Mouse (Mus musculus) ES-CJ7 (cell line): ENCODE results near the gene Prss12.

Experiments used
- DNase-seq: peaks from one replicate; pipeline ENCODE4 v3.0.0; 2011; ENCODE audit warnings: low read depth, low spot score

The Prss12 gene

GRCm38 (mm10) chr3:123527806-123528507, 81.2 kb downstream of the Prss12 start:
- no peak for DNase-seq

- no peak for DNase-seq
These were observed 84.4 kb downstream of the Prss12 start for GRCm38 (mm10) chr3:123531124-123531523.

- no peak for DNase-seq
These were observed 90.6 kb downstream of the Prss12 start for GRCm38 (mm10) chr3:123537279-123537678.

- no peak for DNase-seq
These were observed 97.0 kb downstream of the Prss12 start for GRCm38 (mm10) chr3:123543585-123544304.

GRCm38 (mm10) chr3:123550487-123550886, 103.8 kb downstream of the Prss12 start:
- DNase-seq = no peak

GRCm38 (mm10) chr3:123553872-123554271, 107.2 kb downstream of the Prss12 start:
- DNase-seq = no peak

GRCm38 (mm10) chr3:123555254-123555865, 108.6 kb downstream of the Prss12 start:
- DNase-seq = no peak
